Mouse (Mus musculus) lung, adult 18-20 months (tissue): ENCODE measurements at regions not wholly inside any gene's neighbourhood (a gene's known extent, or its start where the extent isn't known, plus 50 kb on each side); places are given as distances from the start of the nearest gene placed in this dataset.

Source experiments
- DNase-seq, 2 experiments: peaks; one replicate each; pipeline ENCODE4 v3.0.0; 2022; ENCODE audit warnings: mixed read lengths in 2 of 2

GRCm38 (mm10) chr5:126199876-126200275 is 668.3 kb downstream of the Tmem132b start:
- DNase-seq: no peak

DNA sequence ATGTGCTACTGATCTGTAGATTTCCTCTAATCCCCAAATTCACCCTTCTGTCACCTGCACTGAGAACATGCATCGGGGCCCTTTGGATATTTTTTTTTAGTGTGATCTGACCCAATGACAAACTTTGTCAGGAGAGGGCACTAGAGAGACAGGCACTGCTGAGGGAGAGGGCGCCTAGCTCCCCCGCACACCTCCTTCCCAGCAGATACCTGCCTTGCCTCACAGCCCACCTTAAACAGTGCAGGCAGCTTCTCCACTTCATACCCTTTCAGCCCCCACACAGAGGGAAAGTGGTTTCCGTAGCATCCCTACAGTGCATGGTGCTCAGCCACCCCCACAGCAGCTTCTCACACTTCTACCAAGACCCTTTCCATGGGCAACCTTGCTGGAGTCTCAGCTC is 670.0 kb downstream of the Tmem132b start:
- DNase-seq: no peak

- no peak for DNase-seq
These were observed 670.4 kb downstream of the Tmem132b start for GRCm38 (mm10) chr5:126201996-126202395.

- DNase-seq: no peak
These were observed 685.4 kb downstream of the Tmem132b start for GRCm38 (mm10) chr5:126217016-126217415.

- no peak for DNase-seq
These were observed 686.2 kb downstream of the Tmem132b start for GRCm38 (mm10) chr5:126217746-126218145.

GRCm38 (mm10) chr5:126223696-126224095 is 692.1 kb downstream of the Tmem132b start:
- no peak for DNase-seq

DNA sequence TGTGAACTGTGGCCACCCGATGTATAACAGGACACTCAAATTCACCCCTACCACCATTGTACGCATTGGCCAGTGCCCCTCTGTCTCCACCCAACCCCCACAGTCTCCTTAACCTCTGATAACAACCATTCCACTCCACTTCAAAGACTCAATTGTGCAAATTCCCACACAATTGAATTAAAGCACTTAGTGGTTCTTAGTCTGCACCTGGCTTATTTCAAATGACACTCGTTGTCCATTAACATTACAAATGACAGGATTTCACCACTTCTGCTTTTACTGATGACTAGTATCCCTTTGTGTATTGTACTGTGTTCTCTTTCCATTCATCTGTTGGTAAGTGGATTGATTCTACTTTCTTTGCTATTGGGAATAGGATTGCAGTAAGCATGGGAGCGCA is 699.2 kb downstream of the Tmem132b start:
- DNase-seq: no peak

- no peak for DNase-seq
These were observed 706.5 kb downstream of the Tmem132b start for GRCm38 (mm10) chr5:126238071-126238470.

GRCm38 (mm10) chr5:126245776-126246175 is 714.2 kb downstream of the Tmem132b start:
- DNase-seq: no peak

DNA sequence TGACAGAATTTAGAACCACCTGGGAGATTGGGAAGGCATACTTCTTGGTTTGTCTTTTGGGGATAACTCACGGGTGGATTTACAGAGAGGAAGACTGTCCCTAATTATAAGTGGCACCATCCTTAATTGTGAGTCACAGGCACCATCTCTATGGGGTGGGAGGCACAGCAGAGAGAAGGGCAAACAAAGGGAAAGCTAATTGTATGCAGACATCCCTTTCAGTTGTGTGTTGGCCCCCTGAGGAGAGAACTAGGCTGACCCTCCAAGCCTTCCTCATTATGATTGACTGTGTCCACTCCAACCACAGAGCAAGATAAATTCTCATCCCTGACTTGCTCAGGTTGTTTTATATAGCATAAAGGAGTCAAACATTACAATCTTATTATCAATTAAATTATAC is 718.8 kb downstream of the Tmem132b start:
- DNase-seq: no peak

GRCm38 (mm10) chr5:126254661-126255060 is 723.1 kb downstream of the Tmem132b start:
- no peak for DNase-seq

DNA sequence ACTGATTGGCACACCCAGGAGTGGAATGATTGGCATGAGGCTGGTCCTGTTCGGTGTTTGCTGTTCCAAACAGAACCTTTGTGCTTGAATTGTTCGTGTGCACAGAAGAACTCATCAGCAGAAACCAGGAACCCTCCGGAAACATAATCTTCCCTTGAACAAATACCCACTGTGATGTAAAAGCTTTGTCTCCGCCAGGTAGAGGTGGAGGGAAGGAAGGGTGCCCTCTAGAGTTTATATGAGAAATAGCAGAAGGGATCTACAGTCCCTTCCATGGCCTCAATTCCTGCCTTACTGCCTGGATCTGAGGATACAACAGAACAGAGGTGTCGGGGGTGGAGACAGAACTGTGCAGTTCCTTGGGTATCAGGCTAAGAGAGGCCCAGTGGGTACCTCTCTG is 726.3 kb downstream of the Tmem132b start:
- no peak for DNase-seq

- no peak for DNase-seq
These were observed 734.9 kb downstream of the Tmem132b start for GRCm38 (mm10) chr5:126266471-126266870.

DNA sequence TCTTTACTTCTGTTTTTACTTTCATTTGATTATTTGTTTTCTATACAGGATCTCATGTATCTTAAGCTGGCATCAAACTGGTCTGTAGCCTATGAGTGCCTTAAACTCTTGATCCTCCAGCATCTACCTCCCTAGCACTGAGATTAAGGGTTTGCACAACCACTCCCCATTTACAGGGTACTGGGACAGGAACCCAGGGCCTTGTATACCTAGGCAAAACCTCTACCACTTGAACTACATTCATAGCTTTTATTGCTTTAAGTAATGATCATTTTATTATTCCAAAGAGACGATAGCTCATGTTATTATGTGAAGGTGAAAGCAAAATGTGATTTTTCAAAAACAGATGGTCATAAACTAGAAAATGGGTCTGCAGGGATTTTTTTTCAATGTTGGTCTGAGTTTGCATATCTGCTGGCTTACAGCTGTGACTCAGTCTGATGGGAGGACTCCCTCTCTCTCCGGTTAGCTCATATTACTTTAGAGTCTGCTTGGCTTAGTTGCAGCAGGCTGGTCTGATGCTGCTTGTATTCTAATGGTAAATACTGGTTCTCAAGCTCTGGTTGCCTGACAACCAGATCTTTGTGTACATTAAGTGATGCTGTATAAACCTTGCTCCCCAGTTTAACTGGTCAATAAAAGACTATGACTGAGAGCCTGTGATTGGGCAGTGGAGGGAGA is 735.5 kb downstream of the Tmem132b start:
- DNase-seq: no peak

DNA sequence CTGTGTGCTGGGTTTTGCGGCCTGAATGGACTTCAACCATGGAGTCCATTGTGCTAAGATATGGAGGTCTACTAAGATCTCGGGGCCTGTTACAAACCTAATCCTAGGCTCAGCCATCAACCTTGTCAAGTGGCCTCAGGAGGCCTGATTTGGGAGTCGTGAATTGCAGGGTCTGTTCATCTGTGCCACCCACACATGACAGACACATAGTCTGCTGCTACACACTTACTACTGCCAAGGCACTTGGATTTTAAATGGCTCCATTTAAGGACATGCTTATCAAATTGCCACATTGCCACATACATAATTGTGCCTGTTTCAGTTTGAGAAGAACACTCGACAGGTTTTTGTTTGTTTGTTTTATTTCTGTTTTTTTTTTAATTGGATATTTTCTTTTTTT is 737.0 kb downstream of the Tmem132b start:
- no peak for DNase-seq

- DNase-seq: no peak
These were observed 742.7 kb downstream of the Tmem132b start for GRCm38 (mm10) chr5:126274316-126274715.

GRCm38 (mm10) chr5:126281057-126281728 is 749.6 kb downstream of the Tmem132b start:
- no peak for DNase-seq

GRCm38 (mm10) chr5:126281782-126282181 is 750.2 kb downstream of the Tmem132b start:
- no peak for DNase-seq

GRCm38 (mm10) chr5:126324847-126325246 is 793.3 kb downstream of the Tmem132b start:
- no peak for DNase-seq

DNA sequence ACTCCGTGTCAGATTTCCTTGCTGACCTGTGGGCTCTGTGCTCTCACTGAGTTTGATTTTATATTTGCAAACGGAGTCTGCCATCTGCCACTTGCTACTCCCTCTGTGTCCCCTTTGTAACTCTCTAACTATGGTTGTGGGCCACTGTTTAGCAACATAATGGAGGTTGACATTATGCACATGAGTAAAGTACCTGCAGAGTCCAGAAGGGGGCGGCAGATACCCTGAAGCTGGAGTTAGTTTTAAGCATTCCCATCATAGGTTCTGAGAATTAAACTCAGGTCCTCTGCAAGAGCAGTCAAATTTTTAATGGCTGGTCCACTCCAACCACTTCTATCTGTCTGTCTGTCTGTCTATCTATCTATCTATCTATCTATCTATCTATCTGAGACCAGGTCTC is 796.7 kb downstream of the Tmem132b start:
- no peak for DNase-seq

GRCm38 (mm10) chr5:126335091-126335490 is 803.5 kb downstream of the Tmem132b start:
- DNase-seq: no peak

DNA sequence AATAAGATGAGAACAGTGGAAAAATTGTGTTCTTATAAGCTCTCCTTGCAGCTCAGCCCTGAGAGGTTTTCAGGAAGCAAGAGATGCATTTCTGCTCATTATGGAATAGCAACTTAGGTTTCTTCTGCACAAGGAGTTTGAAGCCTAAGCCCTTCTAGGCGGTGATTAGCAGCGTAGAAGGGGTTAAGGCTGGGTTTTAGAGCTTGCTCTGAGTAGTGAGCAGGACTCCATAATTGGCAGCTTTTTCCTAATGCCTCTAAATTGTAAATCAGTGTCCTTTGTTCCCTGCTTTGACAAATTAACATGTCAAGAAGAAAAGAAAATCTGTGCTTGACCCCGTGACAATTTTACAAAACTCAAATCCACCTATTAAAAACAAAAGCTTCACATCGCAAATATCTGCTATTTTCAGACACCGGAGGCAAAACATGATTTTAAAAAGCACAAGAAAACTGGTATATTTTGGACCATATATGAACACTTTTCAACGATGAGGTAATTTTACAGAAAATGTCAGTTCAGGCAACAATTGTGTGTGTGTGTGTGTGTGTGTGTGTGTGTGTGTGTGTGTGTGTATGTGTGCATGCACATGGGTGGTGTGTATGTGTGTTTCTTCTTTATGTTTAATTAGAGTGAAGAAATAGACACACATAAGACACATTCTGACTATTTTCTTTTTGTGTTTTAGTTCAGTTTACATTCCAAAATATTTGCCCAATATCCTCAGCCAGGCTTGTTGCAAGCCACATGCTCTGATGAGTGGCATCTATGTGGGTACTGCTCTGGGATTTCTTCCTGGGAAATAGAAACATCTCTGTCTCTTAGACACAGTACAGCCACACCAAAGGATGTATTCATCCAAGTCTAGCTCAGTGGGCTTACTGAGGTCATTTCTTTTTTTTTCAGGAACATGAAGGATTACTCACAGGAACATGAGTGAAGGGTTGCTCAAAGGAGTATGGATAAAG is 804.3 kb downstream of the Tmem132b start:
- DNase-seq: no peak

GRCm38 (mm10) chr5:126337884-126338283 is 806.3 kb downstream of the Tmem132b start:
- no peak for DNase-seq
